Mouse (Mus musculus) small intestine, adult 2 months (tissue): ENCODE measurements around the gene Cbfa2t3. TPM values are rescaled to one million over a fixed set of nuclear protein-coding genes. Genes with fewer than 3 reads are reported as not detected.

Experiments used
- H3K27ac ChIP-seq: fragments of 200-500 bp; 2 replicates; pipeline ENCODE4 v1.5.1; 2012; ENCODE audit warnings: low read depth, low read length, control low read depth, inconsistent platforms; ENCODE audit not compliant: insufficient read depth
- H3K27me3 ChIP-seq: fragments of 200-500 bp; 2 replicates; pipeline ENCODE4 v1.6.1; 2012; ENCODE audit warnings: mild to moderate bottlenecking, moderate library complexity, low read length, inconsistent platforms; ENCODE audit not compliant: control insufficient read depth, insufficient read depth
- H3K36me3 ChIP-seq: fragments of 200-500 bp; 2 replicates; pipeline ENCODE4 v1.6.1; 2012; ENCODE audit warnings: mild to moderate bottlenecking, low read length, control low read depth, inconsistent platforms; ENCODE audit not compliant: control insufficient read depth, insufficient read depth
- H3K4me1 ChIP-seq: fragments of 200-500 bp; 2 replicates; pipeline ENCODE4 v1.6.1; 2012; ENCODE audit warnings: low read length, inconsistent platforms, mixed read lengths; ENCODE audit not compliant: control insufficient read depth, insufficient read depth, insufficient read length
- H3K4me3 ChIP-seq: fragments of 200-500 bp; 2 replicates; pipeline ENCODE4 v1.5.1; 2012; ENCODE audit warnings: low read depth, mild to moderate bottlenecking, control low read depth, inconsistent platforms, low read length, moderate library complexity
- CTCF ChIP-seq: fragments of 200-500 bp; IDR thresholded peaks from 2 replicates; pipeline ENCODE4 v1.5.1; 2012; ENCODE audit warnings: low read depth, mild to moderate bottlenecking, control low read depth, inconsistent platforms, low read length, moderate library complexity, mixed read lengths; ENCODE audit not compliant: insufficient replicate concordance, insufficient read length; ENCODE audit errors: extremely low read depth
- POLR2A ChIP-seq: fragments of 200-500 bp; IDR thresholded peaks from 2 replicates; pipeline ENCODE4 v1.6.1; 2012; ENCODE audit warnings: low read depth, mild to moderate bottlenecking, control low read depth, inconsistent platforms, low read length, moderate library complexity
- WGBS: fragments of 180-500 bp; shearing (Covaris S2); methylation state at CpG from one replicate; pipeline ENCODE4 v1.1.7; 2018; 5-methylcytosine and 5-hydroxymethylcytosine counted together
- polyA plus RNA-seq: library from polyadenylated mRNA; depleted of rRNA; stranded (reverse); fragments of >200 nt; gene quantifications from 2 replicates; pipeline ENCODE4 v1.2.3, GENCODE M21; 2012

Gene Cbfa2t3
- polyA plus RNA-seq, 1 experiment: 14.8 TPM

- TF ChIP-seq CTCF (no peak), POLR2A (no peak)
- 62% methylated on average over 13 of the region's 13 CpGs for WGBS
- Histone ChIP-seq H3K4me1 (peaks cover 4% of the 10 kb centered on the region), H3K27me3 (no peaks in the 10 kb centered on the region), H3K4me3 (no peak overlapping the region), H3K27ac (peak overlapping the region; percentile 39), H3K36me3 (no peaks in the 10 kb centered on the region)
These were observed 1.7 kb upstream of the Cbfa2t3 start for GRCm38 (mm10) chr8:122700628-122701027.

- peaks cover 7% of the 10 kb centered on the region for H3K4me1 ChIP-seq
- 29% methylated on average over 5 of the region's 5 CpGs for WGBS
- H3K27ac ChIP-seq: peak overlapping the region; percentile 52
- H3K27me3 ChIP-seq: no peaks in the 10 kb centered on the region
- no peaks in the 10 kb centered on the region for H3K36me3 ChIP-seq
- no peak for TF ChIP-seq CTCF
- no peak for TF ChIP-seq POLR2A
- H3K4me3 ChIP-seq: peak overlapping the region; percentile 49
These were observed 598 bp downstream of the Cbfa2t3 start for GRCm38 (mm10) chr8:122698254-122698768.

- H3K27me3 ChIP-seq: no peaks in the 10 kb centered on the region
- peak overlapping the region; percentile 49 for H3K4me3 ChIP-seq
- H3K27ac ChIP-seq: peak overlapping the region; percentile 4; the same call in 1 of the 2 replicates
- peaks cover 7% of the 10 kb centered on the region for H3K4me1 ChIP-seq
- 79% methylated on average over 6 of the region's 6 CpGs for WGBS
- no peaks in the 10 kb centered on the region for H3K36me3 ChIP-seq
- no peak for TF ChIP-seq CTCF
- no peak for TF ChIP-seq POLR2A
These were observed 1.3 kb downstream of the Cbfa2t3 start for GRCm38 (mm10) chr8:122697586-122697985.

- no peaks in the 10 kb centered on the region for H3K36me3 ChIP-seq
- peak overlapping the region; percentile 4; the same call in 1 of the 2 replicates for H3K27ac ChIP-seq
- H3K27me3 ChIP-seq: no peaks in the 10 kb centered on the region
- peak overlapping the region; percentile 49 for H3K4me3 ChIP-seq
- WGBS: 10% methylated on average over 3 of the region's 3 CpGs
- TF ChIP-seq CTCF (peak; percentile 16; the same call in 1 of the 2 replicates), POLR2A (no peak)
- peaks cover 10% of the 10 kb centered on the region for H3K4me1 ChIP-seq
These were observed 1.7 kb downstream of the Cbfa2t3 start for GRCm38 (mm10) chr8:122697181-122697581.

- Histone ChIP-seq H3K4me1 (peaks cover 16% of the 10 kb centered on the region), H3K27me3 (no peaks in the 10 kb centered on the region), H3K36me3 (no peaks in the 10 kb centered on the region), H3K4me3 (0 out of 2 replicates have a peak overlapping the region, but pooled peaks have one; percentile 0), H3K27ac (no peak overlapping the region)
- TF ChIP-seq CTCF: no peak
- TF ChIP-seq POLR2A: no peak
- 66% methylated on average over 7 of the region's 7 CpGs for WGBS
These were observed 3.4 kb downstream of the Cbfa2t3 start for GRCm38 (mm10) chr8:122695438-122696042.

- no peak overlapping the region for H3K4me3 ChIP-seq
- no peaks in the 10 kb centered on the region for H3K27me3 ChIP-seq
- no peak for TF ChIP-seq CTCF
- TF ChIP-seq POLR2A: no peak
- H3K27ac ChIP-seq: peak overlapping the region; percentile 7; the same call in 1 of the 2 replicates
- 44% methylated on average over 8 of the region's 8 CpGs for WGBS
- H3K36me3 ChIP-seq: no peaks in the 10 kb centered on the region
- H3K4me1 ChIP-seq: peaks cover 15% of the 10 kb centered on the region
These were observed 6.8 kb downstream of the Cbfa2t3 start for GRCm38 (mm10) chr8:122692152-122692551.

GRCm38 (mm10) chr8:122691018-122691417 is 7.9 kb downstream of the Cbfa2t3 start:
- Histone ChIP-seq H3K4me3 (no peak overlapping the region), H3K27me3 (no peaks in the 10 kb centered on the region), H3K4me1 (peaks cover 15% of the 10 kb centered on the region), H3K27ac (no peak overlapping the region), H3K36me3 (no peaks in the 10 kb centered on the region)
- TF ChIP-seq CTCF: no peak
- no peak for TF ChIP-seq POLR2A
- WGBS: 48% methylated on average over 6 of the region's 6 CpGs
